Comparison of ENCODE assay signal across 21 mouse cellular contexts in genomic region chr17:64689614-64690013, GRCm38 (mm10).
"Had no signal": no experiment of that assay in that cellular context is flagged by ENCODE, and none has a peak within 500 bp of the region (broad histone marks: within the 10 kb centered on the region; RNA-seq: fewer than 3 reads in every experiment).

No protein-coding gene starts in this region.

- ATAC-seq: hindbrain, embryonic 16.5 days; hindbrain, postnatal 0 days; inflammation-experienced regulatory T-cells, adult 6 months; intestine, embryonic 15.5 days; intestine, embryonic 16.5 days; intestine, postnatal 0 days had no signal

- DNase-seq: heart, postnatal 10 days; heart, postnatal 14 days; heart, postnatal 36 days; heart, postnatal 4 days; kidney, adult 11 months; kidney, adult 18-20 months; kidney, adult 2 months; kidney, adult 8-10 months; kidney, postnatal 10 days; kidney, postnatal 14 days; kidney, postnatal 25 days; kidney, postnatal 36 days; kidney, postnatal 4 days; layer of hippocampus, adult 9-11 months; layer of hippocampus, postnatal 36 days had no signal
